Mouse (Mus musculus): ENCODE measurements around the gene Daam2. TPM values are rescaled to one million over a fixed set of nuclear protein-coding genes. Genes with fewer than 3 reads are reported as not detected.

The Daam2 gene
- polyA plus RNA-seq, 1 experiment from 2014 or later: 7.0 TPM

GRCm38 (mm10) chr17:49544561-49544960, 19.6 kb downstream of the Daam2 start:
- Histone ChIP-seq H3K27ac (ENCODE audit: low read length) (no peak overlapping the region), H3K9me3 (replicated peaks; ENCODE audit: control insufficient read depth, low read length) (no peaks in the 10 kb centered on the region), H3K4me2 (ENCODE audit: low read depth, low read length) (no peak overlapping the region), H3K27me3 (ENCODE audit: control insufficient read depth, insufficient read depth, low read length) (no peaks in the 10 kb centered on the region), H3K4me1 (ENCODE audit: control insufficient read depth, insufficient read depth, low read length) (peaks cover 9% of the 10 kb centered on the region; the same call in 1 of the 2 replicates), H3K9ac (ENCODE audit: low read length) (no peak overlapping the region), H3K4me3 (replicated peaks; ENCODE audit: low read length) (no peak overlapping the region), H3K36me3 (ENCODE audit: control insufficient read depth, insufficient read depth, low read length) (no peaks in the 10 kb centered on the region; the same call in 1 of the 2 replicates)
- WGBS: 98% methylated on average over 2 of the region's 2 CpGs
- no peak for ATAC-seq (ENCODE audit: insufficient read depth, low FRiP score)

DNA sequence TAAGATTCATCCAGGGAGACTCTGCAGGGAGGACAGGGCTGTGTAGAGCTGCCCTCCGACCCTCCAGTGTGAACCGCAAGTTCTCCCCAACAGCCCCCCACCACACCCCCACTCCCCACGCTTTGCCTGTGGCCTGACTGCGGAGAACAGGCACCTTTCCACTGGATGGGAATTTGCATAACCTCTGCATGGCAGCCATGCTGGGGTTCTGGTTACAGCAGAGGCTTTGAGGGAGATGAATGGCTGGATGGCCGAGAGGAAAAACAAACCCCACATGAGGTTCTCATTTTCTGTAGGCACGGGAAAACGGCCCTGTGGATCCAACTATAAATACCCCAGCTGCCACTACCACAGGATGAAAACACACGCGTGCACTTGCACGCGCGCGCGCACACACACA, 23.4 kb downstream of the Daam2 start:
- no peak for ATAC-seq (ENCODE audit: insufficient read depth, low FRiP score)
- H3K9ac ChIP-seq (ENCODE audit: low read length): no peak overlapping the region
- H3K4me3 ChIP-seq (replicated peaks; ENCODE audit: low read length): no peak overlapping the region

GRCm38 (mm10) chr17:49539204-49539603, 24.9 kb downstream of the Daam2 start:
- Histone ChIP-seq H3K36me3 (ENCODE audit: control insufficient read depth, insufficient read depth, low read length) (no peaks in the 10 kb centered on the region; the same call in 1 of the 2 replicates), H3K9ac (ENCODE audit: low read length) (no peak overlapping the region), H3K27me3 (ENCODE audit: control insufficient read depth, insufficient read depth, low read length) (no peaks in the 10 kb centered on the region), H3K4me1 (ENCODE audit: control insufficient read depth, insufficient read depth, low read length) (peaks cover 34% of the 10 kb centered on the region), H3K9me3 (replicated peaks; ENCODE audit: control insufficient read depth, low read length) (no peaks in the 10 kb centered on the region), H3K4me3 (replicated peaks; ENCODE audit: low read length) (no peak overlapping the region), H3K27ac (ENCODE audit: low read length) (no peak overlapping the region), H3K4me2 (ENCODE audit: low read depth, low read length) (no peak overlapping the region)
- 11% methylated on average over 8 of the region's 8 CpGs for WGBS
- ATAC-seq (ENCODE audit: insufficient read depth, low FRiP score): peak; percentile 51; the same call in 1 of the 2 replicates

More for the DNA sequence above, 23.4 kb downstream of the Daam2 start:
- Histone ChIP-seq H3K9me3 (replicated peaks; ENCODE audit: control insufficient read depth, low read length) (no peaks in the 10 kb centered on the region), H3K27ac (ENCODE audit: low read length) (no peak overlapping the region), H3K36me3 (ENCODE audit: control insufficient read depth, insufficient read depth, low read length) (no peaks in the 10 kb centered on the region; the same call in 1 of the 2 replicates), H3K27me3 (ENCODE audit: control insufficient read depth, insufficient read depth, low read length) (no peaks in the 10 kb centered on the region), H3K4me1 (ENCODE audit: control insufficient read depth, insufficient read depth, low read length) (peaks cover 22% of the 10 kb centered on the region), H3K4me2 (ENCODE audit: low read depth, low read length) (no peak overlapping the region)
- WGBS: 70% methylated on average over 14 of the region's 14 CpGs

GRCm38 (mm10) chr17:49535580-49535979, 28.6 kb downstream of the Daam2 start:
- 25% methylated on average over 4 of the region's 4 CpGs for WGBS
- peak overlapping the region; percentile 76 for H3K27ac ChIP-seq (ENCODE audit: low read length)
- H3K4me3 ChIP-seq (replicated peaks; ENCODE audit: low read length): no peak overlapping the region
- no peak overlapping the region for H3K4me2 ChIP-seq (ENCODE audit: low read depth, low read length)
- no peaks in the 10 kb centered on the region for H3K9me3 ChIP-seq (replicated peaks; ENCODE audit: control insufficient read depth, low read length)
- H3K4me1 ChIP-seq (ENCODE audit: control insufficient read depth, insufficient read depth, low read length): peaks cover 26% of the 10 kb centered on the region
- H3K36me3 ChIP-seq (ENCODE audit: control insufficient read depth, insufficient read depth, low read length): no peaks in the 10 kb centered on the region
- no peak for ATAC-seq (ENCODE audit: insufficient read depth, low FRiP score)
- H3K9ac ChIP-seq (ENCODE audit: low read length): no peak overlapping the region
- no peaks in the 10 kb centered on the region for H3K27me3 ChIP-seq (ENCODE audit: control insufficient read depth, insufficient read depth, low read length)

DNA sequence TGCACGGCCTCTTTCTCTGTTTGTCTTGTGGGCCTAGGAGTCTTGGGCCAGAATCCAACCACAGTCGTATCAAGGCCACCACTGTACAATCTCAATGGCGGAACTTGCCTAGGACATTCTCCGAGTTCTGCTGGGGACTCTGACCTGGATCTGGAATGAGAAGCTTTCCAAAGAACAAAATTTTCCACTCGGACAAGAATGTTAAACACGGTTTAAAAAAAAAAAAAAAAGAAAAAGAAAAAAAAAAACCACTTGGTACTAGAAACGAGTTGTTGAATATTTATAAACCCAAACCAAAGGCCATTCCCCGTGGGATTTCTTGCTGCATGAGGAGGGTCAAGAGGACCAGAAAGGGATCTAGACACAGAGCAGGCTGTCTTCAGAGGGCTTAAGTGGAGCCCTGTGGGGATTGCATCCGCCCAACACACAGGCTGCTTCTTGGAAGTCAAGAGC, 29.9 kb downstream of the Daam2 start:
- 45% methylated on average over 9 of the region's 9 CpGs for WGBS
- ATAC-seq (ENCODE audit: insufficient read depth, low FRiP score): 0 out of 2 replicates have a peak, but pooled peaks have one; percentile 31

GRCm38 (mm10) chr17:49531661-49532060, 32.5 kb downstream of the Daam2 start:
- Histone ChIP-seq H3K4me3 (replicated peaks; ENCODE audit: low read length) (no peak overlapping the region), H3K9me3 (replicated peaks; ENCODE audit: control insufficient read depth, low read length) (no peaks in the 10 kb centered on the region), H3K27me3 (ENCODE audit: control insufficient read depth, insufficient read depth, low read length) (no peaks in the 10 kb centered on the region), H3K27ac (ENCODE audit: low read length) (no peak overlapping the region), H3K9ac (ENCODE audit: low read length) (no peak overlapping the region), H3K36me3 (ENCODE audit: control insufficient read depth, insufficient read depth, low read length) (no peaks in the 10 kb centered on the region), H3K4me1 (ENCODE audit: control insufficient read depth, insufficient read depth, low read length) (peaks cover 17% of the 10 kb centered on the region), H3K4me2 (ENCODE audit: low read depth, low read length) (no peak overlapping the region)
- no peak for ATAC-seq (ENCODE audit: insufficient read depth, low FRiP score)
- 85% methylated on average over 5 of the region's 5 CpGs for WGBS

More for the DNA sequence above, 29.9 kb downstream of the Daam2 start:
- H3K4me2 ChIP-seq (ENCODE audit: low read depth, low read length): no peak overlapping the region
- H3K4me1 ChIP-seq (ENCODE audit: control insufficient read depth, insufficient read depth, low read length): peaks cover 25% of the 10 kb centered on the region
- peak overlapping the region; percentile 67; the same call in 1 of the 2 replicates for H3K27ac ChIP-seq (ENCODE audit: low read length)
- H3K4me3 ChIP-seq (replicated peaks; ENCODE audit: low read length): no peak overlapping the region
- no peaks in the 10 kb centered on the region for H3K27me3 ChIP-seq (ENCODE audit: control insufficient read depth, insufficient read depth, low read length)
- H3K36me3 ChIP-seq (ENCODE audit: control insufficient read depth, insufficient read depth, low read length): no peaks in the 10 kb centered on the region
- no peaks in the 10 kb centered on the region for H3K9me3 ChIP-seq (replicated peaks; ENCODE audit: control insufficient read depth, low read length)
- H3K9ac ChIP-seq (ENCODE audit: low read length): no peak overlapping the region

GRCm38 (mm10) chr17:49530215-49530614, 33.9 kb downstream of the Daam2 start:
- Histone ChIP-seq H3K4me3 (replicated peaks; ENCODE audit: low read length) (no peak overlapping the region), H3K27me3 (ENCODE audit: control insufficient read depth, insufficient read depth, low read length) (no peaks in the 10 kb centered on the region), H3K27ac (ENCODE audit: low read length) (no peak overlapping the region), H3K9me3 (replicated peaks; ENCODE audit: control insufficient read depth, low read length) (no peaks in the 10 kb centered on the region), H3K9ac (ENCODE audit: low read length) (no peak overlapping the region), H3K4me1 (ENCODE audit: control insufficient read depth, insufficient read depth, low read length) (peaks cover 7% of the 10 kb centered on the region), H3K36me3 (ENCODE audit: control insufficient read depth, insufficient read depth, low read length) (no peaks in the 10 kb centered on the region), H3K4me2 (ENCODE audit: low read depth, low read length) (no peak overlapping the region)
- ATAC-seq (ENCODE audit: insufficient read depth, low FRiP score): no peak
- WGBS: 26% methylated on average over 3 of the region's 3 CpGs

- no peaks in the 10 kb centered on the region for H3K9me3 ChIP-seq (replicated peaks; ENCODE audit: control insufficient read depth, low read length)
- 49% methylated on average over 7 of the region's 7 CpGs for WGBS
- H3K4me3 ChIP-seq (replicated peaks; ENCODE audit: low read length): no peak overlapping the region
- no peaks in the 10 kb centered on the region for H3K36me3 ChIP-seq (ENCODE audit: control insufficient read depth, insufficient read depth, low read length)
- ATAC-seq (ENCODE audit: insufficient read depth, low FRiP score): no peak
- H3K4me1 ChIP-seq (ENCODE audit: control insufficient read depth, insufficient read depth, low read length): no peaks in the 10 kb centered on the region; the same call in 1 of the 2 replicates
- H3K27ac ChIP-seq (ENCODE audit: low read length): 0 out of 2 replicates have a peak overlapping the region, but pooled peaks have one; percentile 27
- H3K27me3 ChIP-seq (ENCODE audit: control insufficient read depth, insufficient read depth, low read length): no peaks in the 10 kb centered on the region
- no peak overlapping the region for H3K4me2 ChIP-seq (ENCODE audit: low read depth, low read length)
- no peak overlapping the region for H3K9ac ChIP-seq (ENCODE audit: low read length)
Measured at GRCm38 (mm10) chr17:49528503-49529205, 35.5 kb downstream of the Daam2 start.

- ATAC-seq (ENCODE audit: insufficient read depth, low FRiP score): peak; percentile 41; the same call in 1 of the 2 replicates
- Histone ChIP-seq H3K36me3 (ENCODE audit: control insufficient read depth, insufficient read depth, low read length) (no peaks in the 10 kb centered on the region), H3K4me3 (replicated peaks; ENCODE audit: low read length) (no peak overlapping the region), H3K9me3 (replicated peaks; ENCODE audit: control insufficient read depth, low read length) (no peaks in the 10 kb centered on the region), H3K4me1 (ENCODE audit: control insufficient read depth, insufficient read depth, low read length) (no peaks in the 10 kb centered on the region; the same call in 1 of the 2 replicates), H3K27ac (ENCODE audit: low read length) (no peak overlapping the region), H3K4me2 (ENCODE audit: low read depth, low read length) (no peak overlapping the region), H3K27me3 (ENCODE audit: control insufficient read depth, insufficient read depth, low read length) (no peaks in the 10 kb centered on the region), H3K9ac (ENCODE audit: low read length) (no peak overlapping the region)
- WGBS: 90% methylated on average over 4 of the region's 4 CpGs
Measured at GRCm38 (mm10) chr17:49528033-49528432, 36.1 kb downstream of the Daam2 start.
